11 mouse cellular contexts compared by ENCODE assay signal in genomic region chr5:113209401-113209750, GRCm38 (mm10). TPM values are rescaled to one million over a fixed set of nuclear protein-coding genes. Genes with fewer than 3 reads are reported as not detected.
DNase-seq lines count a peak whose midpoint lies in the region; ATAC-seq and TF ChIP-seq lines count a peak whose summit lies in the region.
"Had no signal": no experiment of that assay in that cellular context is flagged by ENCODE, and none has a peak within 500 bp of the region (broad histone marks: within the 10 kb centered on the region; RNA-seq: fewer than 3 reads in every experiment).

No protein-coding gene starts in this region.

- no peaks in the 10 kb centered on the region for H3K9me3 ChIP-seq in embryonic facial prominence, embryonic 14.5 days (ENCODE audit: control insufficient read depth, low read length)
- H3K9me3 ChIP-seq in intestine, postnatal 0 days (ENCODE audit: control insufficient read depth), result no peaks in the 10 kb centered on the region

- peak overlapping the region; percentile 87 for H3K27ac ChIP-seq in layer of hippocampus, adult 2 months
- peak overlapping the region; percentile 82 for H3K27ac ChIP-seq in embryonic facial prominence, embryonic 14.5 days (replicated peaks; ENCODE audit: low read depth, low read length)
- H3K27ac ChIP-seq in intestine, postnatal 0 days (ENCODE audit: low read depth, low read length), result peak overlapping the region; percentile 64
- H3K27ac ChIP-seq: liver, embryonic 14.5 days had no signal

- H3K27me3 ChIP-seq in embryonic facial prominence, embryonic 14.5 days (replicated peaks; ENCODE audit: control insufficient read depth, insufficient read depth, low read length), result no peaks in the 10 kb centered on the region
- H3K27me3 ChIP-seq in intestine, postnatal 0 days (replicated peaks; ENCODE audit: control insufficient read depth, insufficient read depth, low read length), result no peaks in the 10 kb centered on the region
- no peaks in the 10 kb centered on the region for H3K27me3 ChIP-seq in myocyte (ENCODE audit: control insufficient read depth, insufficient read depth, insufficient read length)

- ATAC-seq in embryonic facial prominence, embryonic 14.5 days (ENCODE audit: low read depth), result no peak
- no peak for ATAC-seq in intestine, postnatal 0 days

- no peak overlapping the region for H3ac ChIP-seq in myocyte (ENCODE audit: control insufficient read depth, insufficient read length)

- DNase-seq in layer of hippocampus, adult 2 months (ENCODE audit: low spot score in 2 of 2), result no peak
- no peak for DNase-seq in layer of hippocampus, adult 9-10 months (ENCODE audit: low spot score)
- DNase-seq in embryonic facial prominence, embryonic 14.5 days (ENCODE audit: low spot score), result no peak
- no peak for DNase-seq in ovary, adult 18-20 months (ENCODE audit: low spot score)
- no peak for DNase-seq in left cerebral cortex, postnatal 25 days (ENCODE audit: low spot score in 2 of 2)
- no peak for DNase-seq in urinary bladder, adult 18-20 months (ENCODE audit: low spot score in 2 of 2)
- DNase-seq: thymus, adult 2 months had no signal

- no peak overlapping the region for H3K4me3 ChIP-seq in layer of hippocampus, adult 2 months
- H3K4me3 ChIP-seq in embryonic facial prominence, embryonic 14.5 days (ENCODE audit: low read depth, low read length), result no peak overlapping the region
- no peak overlapping the region for H3K4me3 ChIP-seq in intestine, postnatal 0 days (ENCODE audit: low read depth, low read length)
- no peak overlapping the region for H3K4me3 ChIP-seq in myocyte

- no peak overlapping the region for H3K4me2 ChIP-seq in embryonic facial prominence, embryonic 14.5 days (ENCODE audit: low read depth, low read length)
- no peak overlapping the region for H3K4me2 ChIP-seq in intestine, postnatal 0 days (replicated peaks; ENCODE audit: low read depth)
- H3K4me2 ChIP-seq in myocyte (ENCODE audit: low read depth), result peak overlapping the region; percentile 44

- H3K79me2 ChIP-seq in myocyte (ENCODE audit: control insufficient read depth, insufficient read depth), result peaks cover 7% of the 10 kb centered on the region

- WGBS in embryonic facial prominence, embryonic 14.5 days, result 40% methylated on average over 11 of the region's 11 CpGs
- 42% methylated on average over 11 of the region's 11 CpGs for WGBS in intestine, postnatal 0 days

- no peaks in the 10 kb centered on the region for H3K36me3 ChIP-seq in embryonic facial prominence, embryonic 14.5 days (ENCODE audit: control insufficient read depth, insufficient read depth, low read length)
- peaks cover 4% of the 10 kb centered on the region; the same call in 1 of the 2 replicates for H3K36me3 ChIP-seq in intestine, postnatal 0 days (ENCODE audit: control insufficient read depth, insufficient read depth)
- no peaks in the 10 kb centered on the region for H3K36me3 ChIP-seq in myocyte (ENCODE audit: control insufficient read depth, insufficient read depth)

- no peak for TF ChIP-seq CTCF in layer of hippocampus, adult 2 months (conservative IDR thresholded peaks at IDR 0.05)
- no peak for TF ChIP-seq CTCF in intestine, postnatal 0 days (IDR thresholded peaks at IDR 0.05; ENCODE audit: low read depth)

- no peak overlapping the region; the same call in 1 of the 2 replicates for H3K9ac ChIP-seq in embryonic facial prominence, embryonic 14.5 days (ENCODE audit: low read depth, low read length)
- no peak overlapping the region for H3K9ac ChIP-seq in intestine, postnatal 0 days (ENCODE audit: low read depth, low read length)
- H3K9ac ChIP-seq: liver, embryonic 14.5 days had no signal

- H3K4me1 ChIP-seq in embryonic facial prominence, embryonic 14.5 days (ENCODE audit: control insufficient read depth, insufficient read depth, low read length), result peaks cover 27% of the 10 kb centered on the region
- H3K4me1 ChIP-seq in intestine, postnatal 0 days (replicated peaks; ENCODE audit: control insufficient read depth, insufficient read depth, low read length), result no peaks in the 10 kb centered on the region; the same call in 1 of the 2 replicates

- intact Hi-C loops in left cerebral cortex, postnatal 25 days (cut with DNase I), result no loop called here

- TF ChIP-seq POLR2A in myocyte (IDR thresholded peaks at IDR 0.05; ENCODE audit: insufficient read length, low read depth), result no peak

TF ChIP-seq in myocyte, 11 proteins besides CTCF, POLR2A, EP300 and RAD21:
- TF ChIP-seq TCF12 (IDR thresholded peaks at IDR 0.05; ENCODE audit: insufficient read depth, poor library complexity, severe bottlenecking), result no peak
- TF ChIP-seq SRF (IDR thresholded peaks at IDR 0.05; ENCODE audit: control insufficient read depth, insufficient read length, low read depth), result no peak
- no peak for TF ChIP-seq MAX (IDR thresholded peaks at IDR 0.05; ENCODE audit: low read depth)
- TF ChIP-seq E2F4 (IDR thresholded peaks at IDR 0.05; ENCODE audit: insufficient read depth), result no peak
- TF ChIP-seq TCF3 (IDR thresholded peaks at IDR 0.05; ENCODE audit: insufficient read length, low read depth), result no peak
- no peak for TF ChIP-seq POLR2AphosphoS2 (IDR thresholded peaks at IDR 0.05; ENCODE audit: insufficient read length, low read depth)
- no peak for TF ChIP-seq REST (IDR thresholded peaks at IDR 0.05; ENCODE audit: insufficient read depth, insufficient read length)
- no peak for TF ChIP-seq CEBPB (IDR thresholded peaks at IDR 0.05; ENCODE audit: insufficient read depth, poor library complexity, severe bottlenecking)
- no peak for TF ChIP-seq MYOD1 (IDR thresholded peaks at IDR 0.05; ENCODE audit: control insufficient read depth in 1 of 3, insufficient read length in 2 of 3, low read depth in 2 of 3)
- no peak for TF ChIP-seq MYOG (IDR thresholded peaks at IDR 0.05; ENCODE audit: control insufficient read depth in 1 of 3, insufficient read depth in 1 of 3, insufficient read length in 2 of 3, low read depth in 2 of 3)
- TF ChIP-seq USF1 (IDR thresholded peaks at IDR 0.05; ENCODE audit: low read depth), result no peak

RNA-seq across cellular contexts. Expression of gene 2900026A02Rik, which starts 11.7 kb away (rescaled TPM):
- 10 to 100 TPM; 60.2 to 62.1 TPM for total RNA-seq in layer of hippocampus, adult 2 months (2021)
- polyA plus RNA-seq in embryonic facial prominence, embryonic 14.5 days (2014; fragmentation: Nextera tagmentation; extraction: Ambion mirVana), result 8.8 and 9.2 TPM in 2 replicates
- 8.0 and 10.4 TPM in 2 replicates for polyA plus RNA-seq in intestine, postnatal 0 days (2015; fragmentation: Nextera tagmentation; extraction: Ambion mirVana)
- polyA plus RNA-seq in myocyte (2012; fragmentation: generic; extraction: Trizol), result 16.6 TPM
- total RNA-seq in left cerebral cortex, postnatal 25 days (2021), result 10 to 100 TPM; 39.0 to 44.7 TPM

RNA-seq across cellular contexts. Expression of gene Tmem211, which starts 17.3 kb away (rescaled TPM):
- not detected for total RNA-seq in layer of hippocampus, adult 2 months (2021)
- 0.69 and 1.0 TPM in 2 replicates for polyA plus RNA-seq in embryonic facial prominence, embryonic 14.5 days (2014; fragmentation: Nextera tagmentation; extraction: Ambion mirVana)
- not detected in 2 replicates for polyA plus RNA-seq in intestine, postnatal 0 days (2015; fragmentation: Nextera tagmentation; extraction: Ambion mirVana)
- polyA plus RNA-seq in myocyte (2012; fragmentation: generic; extraction: Trizol), result not detected
- total RNA-seq in left cerebral cortex, postnatal 25 days (2021), result not detected
- total RNA-seq: common myeloid progenitor, adult 5-6 weeks had no signal
- polyA plus RNA-seq: liver, embryonic 14.5 days; thymus, adult 2 months had no signal
